Mouse (Mus musculus) kidney, adult 9 months (tissue): ENCODE results near the gene Tnik.

Source experiments
- DNase-seq: peaks from one replicate; pipeline ENCODE4 v3.0.0; 2022

The Tnik gene

DNA sequence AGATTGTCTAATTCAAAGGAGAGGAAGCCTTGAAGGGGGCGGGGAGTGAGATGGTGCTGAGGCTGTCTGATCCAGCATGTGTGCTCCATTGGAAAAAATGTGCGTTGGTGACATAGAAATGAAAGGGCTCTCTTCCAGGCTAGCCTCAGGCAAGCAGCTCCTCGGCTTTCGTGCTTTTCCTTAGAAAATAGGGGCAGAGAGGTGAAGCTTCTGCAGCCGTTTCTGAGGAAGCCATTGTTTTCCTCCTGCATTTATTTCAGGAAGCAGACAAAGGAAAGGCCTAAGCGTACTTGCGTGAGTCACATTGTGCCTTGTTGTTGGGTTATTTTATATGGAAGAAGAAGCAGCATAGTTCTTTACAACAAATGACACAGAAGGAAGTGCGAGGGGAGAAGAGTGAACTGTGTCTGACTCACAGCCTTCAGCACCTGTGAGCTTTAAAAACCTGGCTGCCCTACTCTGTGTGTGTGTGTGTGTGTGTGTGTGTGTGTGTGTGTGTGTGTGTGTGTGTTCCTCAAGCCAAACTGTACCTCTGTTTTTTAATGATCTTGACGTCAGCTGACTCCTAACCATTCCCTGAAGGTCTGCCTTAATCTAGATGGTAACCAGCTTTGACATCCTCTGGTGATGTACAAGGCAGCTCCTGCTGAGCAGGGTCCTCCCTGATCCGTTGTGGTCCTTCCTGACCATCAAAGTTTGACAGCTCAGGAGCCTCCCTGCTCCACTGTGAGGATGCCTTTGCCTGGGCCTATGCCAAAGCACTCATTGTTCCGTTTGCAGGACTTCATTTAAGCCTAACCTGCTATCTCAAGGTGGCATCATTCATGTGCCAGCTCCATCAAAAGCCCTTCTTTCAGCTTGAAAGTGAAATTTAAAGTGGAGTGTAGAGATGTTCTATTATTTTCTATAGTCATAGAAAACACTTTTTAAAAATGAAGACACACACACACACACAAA lies 228.3 kb downstream of the Tnik start:
- DNase-seq, result no peak

DNA sequence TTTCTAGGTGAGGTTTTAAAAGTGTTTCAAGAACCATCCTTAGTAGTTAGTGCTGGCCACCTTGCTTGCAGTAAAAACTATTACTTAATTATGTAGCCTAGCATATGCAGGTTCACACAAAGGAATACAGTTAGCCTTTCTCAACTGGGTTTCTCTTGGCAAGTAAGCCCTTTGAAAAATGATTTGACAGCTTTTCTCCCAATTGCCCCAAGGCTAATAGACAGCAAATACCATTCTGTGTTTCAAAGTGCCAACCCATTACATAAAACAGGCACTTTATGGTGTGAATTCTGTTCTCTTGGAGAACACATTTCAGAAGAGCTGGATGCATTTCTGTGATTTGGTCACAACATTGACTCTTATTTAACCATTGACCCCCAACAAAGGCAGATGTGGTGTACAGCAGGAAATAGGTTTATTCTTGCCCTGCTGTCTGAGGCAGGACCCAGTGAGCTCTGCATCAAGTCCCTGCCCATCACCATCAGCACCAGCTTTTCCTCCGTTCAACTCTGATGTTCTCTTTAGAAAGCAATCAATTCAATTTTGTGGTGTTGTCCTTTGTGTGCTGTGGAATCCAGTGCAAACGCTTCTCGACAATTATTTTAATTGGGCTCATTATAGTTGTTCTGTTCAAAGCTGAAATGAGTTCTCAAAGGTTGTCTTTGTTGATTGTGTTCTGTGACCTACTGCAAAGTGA lies 233.9 kb downstream of the Tnik start:
- no peak for DNase-seq

DNA sequence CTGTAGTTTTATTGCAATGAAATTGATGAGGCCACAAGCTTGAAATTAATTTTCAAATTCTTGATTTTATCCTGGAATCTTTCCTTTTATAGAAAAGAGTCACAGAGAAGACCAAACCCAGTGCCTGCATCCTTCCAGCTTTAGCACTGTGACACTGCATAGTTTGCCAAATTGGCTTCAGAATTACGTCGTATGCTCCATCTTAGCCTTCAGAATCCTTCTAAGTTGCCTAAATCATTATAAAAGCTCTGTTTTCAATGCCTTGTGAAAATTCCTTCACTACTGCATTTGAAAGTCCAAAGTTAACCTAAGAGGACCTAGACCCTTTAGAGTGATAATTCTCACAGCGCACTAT lies 234.5 kb downstream of the Tnik start:
- no peak for DNase-seq

DNA sequence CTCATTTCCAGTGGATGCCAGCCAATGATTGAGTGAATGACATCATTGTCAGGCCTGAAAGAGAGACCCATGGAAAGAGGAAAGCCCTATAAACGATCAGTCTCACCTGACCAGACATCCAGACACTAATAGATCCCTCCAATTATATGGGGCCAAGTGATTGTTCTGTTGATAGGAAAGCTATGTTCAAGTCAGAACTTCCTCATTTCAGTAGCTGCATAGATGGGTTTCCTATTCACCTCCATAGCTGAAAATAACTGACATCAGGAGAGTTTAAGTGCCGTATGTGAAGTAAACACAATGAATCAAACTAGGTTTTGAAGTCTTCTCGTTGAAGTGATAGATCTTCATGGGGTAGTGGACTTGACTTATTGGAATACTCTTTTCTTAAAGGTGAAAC lies 239.7 kb downstream of the Tnik start:
- no peak for DNase-seq

DNA sequence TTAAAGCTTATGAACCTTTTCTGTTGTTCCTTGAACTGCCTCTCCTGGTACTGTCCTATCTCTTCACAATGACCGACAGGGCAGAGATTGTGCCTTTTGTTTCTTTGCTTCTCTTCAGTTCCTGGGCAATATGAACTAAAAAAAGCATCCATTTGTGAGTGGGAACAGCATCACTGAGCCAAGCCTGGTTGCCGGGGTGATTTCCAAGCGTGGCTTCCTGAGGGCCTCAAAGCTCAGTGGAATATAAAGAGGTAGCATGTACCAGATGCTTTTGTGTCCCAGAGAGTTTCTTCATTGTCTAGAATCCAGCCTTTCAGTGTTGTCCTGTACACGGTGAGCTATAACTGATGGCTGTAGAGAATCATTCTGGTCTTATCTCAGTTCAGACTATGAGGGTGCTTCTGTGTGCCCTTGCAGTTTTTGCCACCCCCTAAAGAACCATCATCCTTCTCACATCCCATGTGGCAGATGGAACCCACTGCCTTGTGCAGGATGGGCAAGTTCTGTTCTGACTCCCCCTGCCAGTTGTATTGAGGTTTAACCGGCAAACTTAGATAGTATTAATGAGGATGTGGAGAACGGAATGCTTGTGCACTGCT lies 246.4 kb downstream of the Tnik start:
- no peak for DNase-seq

DNA sequence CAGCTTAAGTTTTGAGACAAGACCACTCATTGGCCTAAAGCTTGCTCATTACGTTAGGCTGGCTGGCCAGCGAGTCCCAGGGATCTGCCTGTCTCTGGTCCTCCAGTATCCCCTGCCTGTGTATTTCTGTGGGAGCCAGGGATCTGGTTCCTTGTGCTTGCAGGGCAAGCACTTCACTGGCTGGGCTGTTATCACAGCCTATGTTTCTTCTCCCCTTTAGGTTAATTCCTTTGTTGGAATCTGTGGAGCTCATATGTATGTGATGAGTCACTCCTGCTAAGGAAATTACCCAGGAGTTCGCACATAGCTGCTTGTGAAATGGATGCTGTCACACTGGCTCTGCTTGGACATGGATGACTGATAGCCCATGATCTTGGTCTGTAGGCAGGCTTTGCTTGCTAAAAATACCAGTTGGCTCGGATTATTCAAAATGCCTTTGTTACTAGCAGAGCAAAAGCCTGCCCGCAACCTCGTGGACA lies 260.0 kb downstream of the Tnik start:
- no peak for DNase-seq

DNA sequence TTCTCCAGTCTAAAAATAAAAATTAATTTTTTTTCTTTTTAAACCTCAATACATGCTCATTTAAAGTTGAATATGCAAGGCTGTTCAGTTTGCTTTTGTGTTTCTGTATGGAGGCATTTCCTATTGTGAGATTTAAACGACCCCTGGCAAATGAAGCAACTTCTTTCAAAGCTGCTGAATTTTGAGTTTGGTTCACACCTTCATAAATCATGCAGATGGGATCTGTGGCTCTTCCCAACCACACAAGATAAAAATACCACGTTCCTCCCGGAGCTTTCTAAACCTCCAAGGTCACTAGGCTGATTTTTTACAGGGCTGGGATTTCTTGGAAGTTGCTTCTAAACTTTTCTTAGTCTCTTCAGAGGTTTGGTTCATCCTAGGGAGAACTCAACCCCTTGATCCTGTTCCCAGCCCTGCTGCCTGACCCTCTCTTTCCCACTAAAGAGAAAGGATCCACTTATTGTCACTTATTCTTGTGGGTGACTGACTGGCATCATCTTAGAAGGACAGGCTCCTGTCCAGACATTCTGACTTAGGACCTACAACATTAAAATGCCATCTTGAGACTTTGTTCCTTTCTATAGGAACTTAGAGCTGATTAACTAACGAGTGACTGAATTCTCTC lies 260.6 kb downstream of the Tnik start:
- DNase-seq, result no peak

DNA sequence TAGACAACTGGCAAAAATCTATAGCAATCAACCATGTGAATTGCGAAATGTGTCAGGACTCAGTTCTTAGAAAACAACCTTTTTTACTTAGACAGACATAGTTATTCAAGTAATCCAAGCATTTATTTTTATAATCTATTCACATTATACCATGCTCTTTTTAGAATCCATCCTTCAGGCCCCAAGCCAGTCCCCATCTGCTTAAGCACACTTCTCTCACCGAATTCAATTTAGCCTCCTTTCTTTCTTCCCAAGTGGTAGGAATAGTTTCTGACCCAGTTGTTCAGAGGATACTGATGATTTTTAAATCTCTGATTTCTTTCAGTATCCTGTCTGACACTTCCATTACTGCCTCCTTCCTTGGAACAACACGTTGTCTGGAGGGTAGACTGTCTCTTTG lies 261.5 kb downstream of the Tnik start:
- no peak for DNase-seq

DNA sequence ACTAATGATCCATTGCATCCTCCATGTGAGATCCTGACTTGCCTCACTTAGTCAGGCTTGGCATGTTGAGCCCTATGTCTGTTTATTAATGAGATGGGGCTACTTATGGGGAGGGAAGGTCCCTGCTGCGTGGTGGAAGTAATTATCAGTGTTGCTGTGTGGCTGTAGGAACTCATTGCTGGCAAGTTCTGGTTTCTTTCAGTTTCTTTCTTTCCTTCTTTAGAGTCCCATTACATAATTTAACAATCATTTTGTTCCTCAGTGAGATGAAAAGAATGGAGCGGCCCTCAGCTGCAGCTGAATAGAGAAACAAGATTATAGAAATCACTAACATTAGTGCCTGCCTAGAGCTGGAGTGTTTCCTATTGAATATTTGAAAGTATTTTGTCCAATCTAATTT lies 263.7 kb downstream of the Tnik start:
- DNase-seq, result no peak

DNA sequence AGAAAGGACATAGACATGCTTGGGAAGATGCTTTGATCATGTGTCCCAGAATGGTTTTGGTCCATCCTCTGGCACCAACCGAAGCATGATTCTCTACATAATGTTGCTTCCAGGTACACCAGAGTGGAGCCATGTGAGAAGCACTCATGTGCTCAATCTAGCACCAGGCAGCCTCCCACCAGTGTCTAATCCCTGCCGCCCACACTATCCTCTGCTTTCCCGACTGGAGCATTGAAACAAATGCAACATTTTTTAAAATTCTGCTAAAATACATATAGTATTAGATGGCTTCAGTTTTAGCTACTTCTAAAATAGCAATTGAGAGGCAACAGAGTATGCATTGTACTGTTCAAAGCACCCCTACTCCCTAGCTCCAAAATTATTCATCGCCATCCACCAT lies 264.2 kb downstream of the Tnik start:
- DNase-seq, result no peak

DNA sequence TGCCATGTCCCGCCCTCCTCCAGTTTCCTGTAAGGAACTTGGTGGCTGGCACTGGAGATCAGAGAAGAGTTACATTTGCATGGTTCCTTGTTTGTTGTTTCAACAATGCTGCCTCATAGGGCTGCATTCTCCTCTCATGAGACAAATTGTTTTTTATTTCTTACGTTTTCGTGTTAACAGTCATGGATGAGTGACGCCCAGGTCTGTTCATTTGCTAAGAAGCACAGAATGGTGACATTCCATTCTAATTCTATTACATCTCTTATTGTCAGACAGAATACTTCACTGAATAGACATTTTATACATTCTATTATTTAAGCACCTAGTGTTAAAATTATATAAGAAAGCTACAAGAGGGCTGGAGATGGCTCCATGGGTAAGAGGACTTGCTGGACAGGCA lies 266.5 kb downstream of the Tnik start:
- no peak for DNase-seq

DNA sequence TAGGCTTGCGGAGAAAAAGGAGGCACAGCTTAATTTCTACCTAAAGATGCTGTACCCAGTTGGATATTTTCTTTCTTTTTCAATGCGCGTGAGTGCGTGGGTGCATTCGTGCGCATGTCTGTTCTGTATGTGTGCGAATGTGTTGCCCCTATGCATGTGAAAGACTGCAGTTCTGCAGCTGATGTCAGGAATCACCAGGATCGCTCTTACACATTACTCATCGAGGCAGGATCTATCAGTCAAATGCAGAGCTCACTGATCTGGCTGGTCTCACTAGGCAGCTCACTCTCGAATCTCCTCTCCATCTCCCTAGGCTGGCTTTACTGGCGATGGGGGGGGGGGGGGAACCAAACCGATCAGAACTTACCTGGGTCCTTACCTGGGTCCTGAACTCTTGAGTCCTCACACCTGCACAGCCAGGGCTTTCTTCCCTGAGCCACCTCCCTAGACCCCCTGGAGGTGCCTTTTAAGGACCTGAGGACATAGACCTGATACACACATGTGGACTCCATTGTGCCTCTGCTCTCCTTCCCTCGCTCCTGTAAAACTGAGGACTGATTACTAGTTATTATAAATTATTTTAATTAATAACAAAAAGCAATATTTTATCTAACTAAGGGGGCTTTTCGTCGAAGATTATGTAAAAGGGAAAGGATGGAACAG lies 268.4 kb downstream of the Tnik start:
- DNase-seq, result no peak

DNA sequence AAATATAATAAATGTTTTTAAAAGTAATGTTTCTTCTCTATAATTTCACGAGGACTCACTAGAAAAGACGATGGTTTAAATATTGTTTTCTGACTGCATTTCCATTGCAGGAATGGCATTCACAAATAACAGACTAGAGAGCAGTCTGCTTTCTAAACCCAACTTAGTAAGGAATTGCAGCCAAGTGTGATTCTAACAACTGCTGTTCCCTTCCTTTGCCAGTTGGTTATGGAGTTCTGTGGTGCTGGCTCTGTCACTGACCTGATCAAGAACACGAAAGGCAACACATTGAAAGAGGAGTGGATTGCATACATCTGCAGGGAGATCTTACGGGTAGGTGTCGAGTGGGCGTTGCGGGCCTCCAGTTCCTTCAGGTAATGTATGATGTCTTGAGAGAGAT lies 269.7 kb downstream of the Tnik start:
- no peak for DNase-seq

DNA sequence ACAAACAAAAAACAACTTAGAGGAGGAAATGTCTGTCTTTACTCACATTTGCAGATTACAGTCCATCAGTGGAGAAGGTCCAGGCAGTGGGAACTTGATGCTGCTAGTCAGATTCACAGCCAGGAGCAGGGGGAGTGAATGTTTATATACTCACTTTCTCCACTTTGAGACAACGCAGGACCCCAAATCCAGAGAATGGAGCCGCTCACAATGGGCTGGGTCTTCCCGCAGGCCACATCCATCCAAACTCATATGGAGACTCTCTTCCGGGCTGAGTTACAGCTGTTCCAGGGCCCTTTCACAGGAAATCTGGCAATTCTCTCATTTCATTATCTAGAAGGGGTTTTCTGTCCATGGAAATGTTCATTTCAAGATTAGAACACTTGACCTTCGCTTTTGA lies 277.1 kb downstream of the Tnik start:
- DNase-seq, result no peak

DNA sequence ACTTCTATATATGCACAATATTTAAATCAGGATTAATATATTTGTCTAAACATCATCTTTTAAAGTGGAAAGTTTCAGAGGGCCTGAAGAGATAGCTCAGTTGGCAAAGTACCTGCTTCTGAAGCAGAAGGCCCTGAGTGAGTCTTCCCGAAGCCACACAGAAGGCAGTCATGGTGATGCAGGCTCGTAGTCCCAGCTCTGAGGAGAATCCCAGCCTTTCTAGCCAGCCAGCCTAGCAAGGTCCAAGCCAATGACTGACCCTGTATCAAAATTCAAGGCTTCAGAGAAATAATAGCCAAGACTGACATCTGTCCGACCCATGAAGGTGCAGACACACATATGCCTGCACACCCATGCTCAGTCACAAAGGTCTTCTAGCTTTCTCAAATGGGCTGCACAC lies 279.9 kb downstream of the Tnik start:
- no peak for DNase-seq

DNA sequence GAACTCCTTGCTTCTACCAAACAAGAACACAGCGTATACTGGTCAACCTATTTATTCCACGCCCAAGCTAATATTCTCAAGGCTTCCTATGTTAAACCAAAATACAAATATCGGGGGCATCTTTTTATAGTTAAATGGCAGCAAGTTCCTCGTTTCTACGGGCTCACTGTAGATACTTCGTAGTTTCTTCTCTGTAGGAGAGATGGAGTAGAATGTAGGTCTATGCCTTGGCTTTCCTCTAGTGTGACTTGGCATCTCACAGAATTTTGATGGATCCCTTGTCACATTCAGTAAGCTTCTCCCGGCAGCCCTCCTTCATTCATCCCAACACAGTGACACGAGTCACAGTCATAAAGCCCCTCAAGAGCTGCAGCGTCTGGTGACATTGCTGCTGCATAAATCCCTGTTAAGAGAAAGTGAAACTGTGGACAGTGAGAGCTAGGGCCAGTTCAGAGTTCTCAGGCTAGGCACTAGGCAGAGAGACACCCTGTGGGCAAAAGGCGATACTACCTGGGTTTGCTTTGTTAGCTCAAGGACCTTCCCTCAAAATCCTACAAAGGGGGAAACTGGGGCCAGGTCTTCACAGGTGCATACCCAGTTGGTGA lies 280.5 kb downstream of the Tnik start:
- DNase-seq, result peak; percentile 34

DNA sequence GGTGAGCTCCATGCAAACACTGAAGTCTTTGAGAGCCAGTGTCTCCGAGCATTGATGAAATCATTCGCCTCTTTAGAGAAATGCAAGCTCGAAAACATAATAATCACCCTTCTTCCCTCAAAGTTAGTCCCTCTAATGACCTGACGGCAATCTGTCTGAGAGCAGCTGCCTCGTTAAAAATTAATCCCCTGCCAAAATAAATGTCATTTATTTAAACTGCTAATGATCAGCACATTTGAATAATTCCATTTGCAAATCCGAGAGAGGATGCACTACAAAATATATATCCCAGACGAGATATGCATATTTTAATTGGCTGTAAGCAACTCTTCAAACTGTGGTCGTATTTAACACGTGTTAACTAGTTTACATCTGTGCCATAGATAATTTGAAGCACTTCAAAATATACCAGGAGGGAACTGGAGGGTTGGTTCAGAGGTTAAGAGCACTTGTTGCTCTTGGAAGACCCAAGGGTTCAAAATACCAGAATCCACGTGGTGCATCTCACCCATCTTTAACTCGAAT lies 281.4 kb downstream of the Tnik start:
- DNase-seq, result no peak

DNA sequence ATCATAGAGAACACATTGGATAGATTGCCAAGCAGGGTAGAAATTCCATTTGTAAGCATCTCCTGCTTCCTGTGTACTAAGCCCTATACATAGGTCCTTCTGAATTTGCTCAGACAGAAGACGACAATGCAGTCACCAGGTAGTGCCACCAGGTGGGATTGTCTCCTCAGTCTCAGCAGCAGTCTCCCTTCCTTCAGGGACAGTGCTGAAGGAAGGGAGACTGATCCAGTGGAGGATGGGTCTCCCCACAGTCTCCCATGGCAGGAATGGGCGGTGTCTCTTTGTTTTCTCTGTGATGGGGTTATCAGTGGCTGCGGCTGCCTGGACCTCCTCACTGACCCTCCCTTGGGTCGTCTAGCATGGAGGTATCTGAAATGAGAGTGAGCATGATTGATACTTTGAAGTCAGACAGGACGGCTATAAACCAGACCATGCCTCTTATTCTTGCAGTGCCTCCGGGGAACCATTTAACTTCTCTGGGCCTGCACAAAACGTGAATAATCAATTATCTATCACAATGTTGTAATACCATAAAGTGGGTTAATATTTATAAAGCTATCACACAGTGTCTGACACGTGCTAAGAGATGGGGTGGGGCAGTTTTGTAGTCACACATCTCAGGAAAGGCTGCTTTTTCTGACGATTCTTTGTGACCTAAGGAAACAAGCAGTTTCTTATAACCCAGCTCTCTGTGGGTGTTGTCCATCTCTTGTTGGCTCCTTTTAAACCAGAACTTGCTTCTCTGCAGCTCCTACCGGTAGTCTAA lies 285.1 kb downstream of the Tnik start:
- no peak for DNase-seq

DNA sequence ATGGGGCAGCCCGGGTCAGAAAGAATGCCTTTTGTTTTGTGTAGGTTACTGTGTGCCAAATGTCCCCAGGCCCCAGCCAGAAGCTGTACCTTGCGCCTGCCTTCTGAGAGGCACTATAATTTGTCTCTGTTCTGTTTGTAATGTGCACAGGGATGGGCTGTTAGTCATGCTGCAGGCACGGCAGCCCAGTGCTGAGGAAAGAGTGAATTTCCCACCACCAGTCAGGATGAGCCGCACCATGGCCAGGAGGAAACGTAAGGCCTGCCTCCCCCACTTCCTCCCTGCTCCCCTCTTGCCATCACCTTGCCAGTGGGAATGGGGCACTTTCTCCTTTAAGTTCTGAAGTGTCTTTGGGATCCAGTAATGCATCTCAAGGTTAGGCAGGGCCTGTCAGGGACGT lies 286.4 kb downstream of the Tnik start:
- no peak for DNase-seq

DNA sequence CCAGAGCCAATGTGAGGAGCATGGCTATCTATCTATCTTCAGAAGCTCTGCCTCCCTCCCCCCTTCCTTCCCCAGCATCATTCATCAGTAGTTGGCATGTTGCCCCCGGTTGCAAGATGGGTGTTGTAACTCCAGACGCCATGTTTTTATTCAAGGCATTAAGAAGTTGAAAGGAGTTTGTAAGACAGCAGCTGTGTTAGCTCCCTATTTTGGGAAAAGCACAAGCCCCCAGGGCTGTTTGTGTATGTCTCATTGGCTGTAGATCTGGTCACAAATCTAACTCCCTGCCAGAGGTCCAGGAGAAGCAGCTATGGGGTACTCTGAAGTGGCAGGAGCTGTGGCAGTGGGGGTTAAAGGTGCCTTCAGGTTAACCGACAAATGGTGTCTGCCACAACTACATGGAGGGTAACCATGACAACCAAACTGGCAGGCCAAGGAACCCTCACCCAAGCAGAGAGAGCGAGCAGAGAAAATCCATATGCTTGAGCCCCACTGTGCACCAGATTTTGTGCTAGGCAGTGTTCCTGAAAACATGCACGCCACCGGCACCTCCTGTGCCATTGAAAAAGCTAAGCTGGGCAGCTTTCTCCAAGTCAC lies 287.6 kb downstream of the Tnik start:
- no peak for DNase-seq

DNA sequence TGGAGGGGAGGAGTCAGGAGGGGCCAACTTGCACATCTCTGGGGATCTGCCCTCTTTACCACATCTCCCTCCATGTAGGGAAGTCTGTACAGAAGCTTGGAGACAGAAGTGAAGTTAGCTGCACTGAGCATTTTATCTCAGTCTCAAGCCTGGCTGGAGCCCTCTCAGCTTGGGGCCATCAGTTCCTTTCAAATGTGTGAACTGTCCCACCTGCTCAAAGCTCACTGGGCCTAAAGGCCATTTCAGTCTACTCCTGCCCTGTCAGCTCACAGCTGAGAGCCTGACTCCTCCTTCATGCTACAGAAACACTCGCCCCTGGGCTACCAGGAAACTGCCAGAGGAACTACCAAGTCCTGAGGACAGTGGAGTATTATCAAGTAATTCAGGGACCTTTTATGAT lies 288.7 kb downstream of the Tnik start:
- no peak for DNase-seq
